Mouse (Mus musculus) brown adipose tissue, adult 24 weeks (tissue): Measurements from ENCODE around the gene Slc25a11. TPM values are rescaled to one million over a fixed set of nuclear protein-coding genes. Genes with fewer than 3 reads are reported as not detected.

Experiments
- H3K27ac ChIP-seq: fragments of 200-500 bp; replicated peaks from 2 replicates; pipeline ENCODE4 v1.5.1; 2012; ENCODE audit warnings: low read depth, mild to moderate bottlenecking, low read length
- H3K4me1 ChIP-seq: fragments of 200-500 bp; 2 replicates; pipeline ENCODE4 v1.6.1; 2012; ENCODE audit warnings: low read length, mixed read lengths; ENCODE audit not compliant: control insufficient read depth, insufficient read depth, insufficient read length
- H3K4me3 ChIP-seq: fragments of 200-500 bp; 2 replicates; pipeline ENCODE4 v1.5.1; 2012; ENCODE audit warnings: low read depth, mild to moderate bottlenecking, low read length, moderate library complexity; ENCODE audit not compliant: insufficient read depth
- polyA plus RNA-seq: library from polyadenylated mRNA; stranded (reverse); fragments of >200 nt; gene quantifications from 2 replicates; pipeline ENCODE4 v1.2.4, GENCODE M21; 2012; ENCODE audit not compliant: missing spikeins, insufficient read depth, insufficient read length

Gene Slc25a11
- polyA plus RNA-seq, 1 experiment = 166 TPM

DNA sequence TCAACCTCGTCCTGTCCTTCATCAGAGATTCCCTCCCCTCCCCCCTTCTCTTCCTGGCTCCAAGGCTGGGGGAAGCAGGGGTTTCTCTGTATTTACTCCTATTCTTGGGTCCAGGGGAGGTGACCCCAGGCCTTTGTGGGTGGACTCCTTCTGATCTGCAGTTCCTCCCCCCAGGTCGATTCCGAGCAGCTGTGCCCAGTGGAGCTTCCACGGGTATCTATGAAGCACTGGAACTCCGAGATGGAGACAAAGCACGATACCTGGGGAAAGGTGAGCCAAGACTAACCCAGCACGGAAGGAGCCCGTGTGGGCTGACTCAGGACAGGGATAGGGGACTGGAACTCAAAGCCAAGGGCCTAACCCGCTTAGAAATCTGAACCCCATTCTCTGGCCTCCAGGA lies 10.7 kb upstream of the Slc25a11 start:
- Histone ChIP-seq H3K27ac (no peak overlapping the region), H3K4me3 (no peak overlapping the region), H3K4me1 (no peaks in the 10 kb centered on the region)

DNA sequence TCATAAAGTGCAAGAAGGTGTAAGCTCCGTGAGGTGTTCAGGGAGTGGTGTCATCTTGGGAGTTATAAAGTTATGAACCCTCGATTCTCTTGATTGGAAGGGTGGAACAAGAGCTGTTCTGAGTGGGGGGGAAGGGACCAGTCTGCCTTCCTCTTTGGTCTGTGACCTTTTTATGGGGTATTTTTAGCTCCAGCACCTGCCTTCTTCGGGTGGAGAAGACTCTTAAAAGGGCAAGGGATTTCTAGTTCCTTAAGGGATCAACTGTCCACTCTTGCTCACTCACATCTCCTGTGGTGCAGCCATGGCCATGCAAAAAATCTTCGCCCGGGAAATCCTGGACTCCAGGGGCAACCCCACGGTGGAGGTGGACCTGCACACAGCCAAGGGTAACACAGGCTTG lies 10.3 kb upstream of the Slc25a11 start:
- H3K27ac ChIP-seq = no peak overlapping the region
- H3K4me3 ChIP-seq = no peak overlapping the region
- H3K4me1 ChIP-seq = no peaks in the 10 kb centered on the region

DNA sequence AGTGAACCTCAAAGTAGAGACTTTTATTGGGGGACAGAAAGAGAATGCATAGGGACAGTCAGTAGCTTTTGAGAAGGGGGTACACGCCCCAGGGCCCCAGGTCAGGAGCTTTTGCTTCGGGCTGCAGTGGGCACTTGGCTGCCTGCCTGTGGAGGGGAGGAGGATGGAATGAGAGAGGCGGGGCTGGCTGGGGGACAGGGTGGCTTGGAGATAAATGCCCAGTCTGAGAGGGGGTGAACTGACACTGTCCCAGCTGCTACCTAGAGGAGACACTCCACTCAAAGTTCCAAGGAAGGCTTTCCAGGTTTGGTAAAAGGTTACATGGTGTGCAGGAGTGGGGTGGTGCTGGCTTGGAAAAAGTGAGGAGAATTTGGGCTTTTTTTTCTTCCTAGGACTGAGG lies 9.7 kb upstream of the Slc25a11 start, which contains the start of gene Eno3:
Gene Eno3, plus strand, starts transcription at position 239 of the 400 bp plus-strand sequence.
- H3K4me3 ChIP-seq = peak within 1 kb of the TSS; percentile 76
- peak within 1 kb of the TSS; percentile 79 for H3K27ac ChIP-seq
- no peaks in the 10 kb centered on the region for H3K4me1 ChIP-seq

DNA sequence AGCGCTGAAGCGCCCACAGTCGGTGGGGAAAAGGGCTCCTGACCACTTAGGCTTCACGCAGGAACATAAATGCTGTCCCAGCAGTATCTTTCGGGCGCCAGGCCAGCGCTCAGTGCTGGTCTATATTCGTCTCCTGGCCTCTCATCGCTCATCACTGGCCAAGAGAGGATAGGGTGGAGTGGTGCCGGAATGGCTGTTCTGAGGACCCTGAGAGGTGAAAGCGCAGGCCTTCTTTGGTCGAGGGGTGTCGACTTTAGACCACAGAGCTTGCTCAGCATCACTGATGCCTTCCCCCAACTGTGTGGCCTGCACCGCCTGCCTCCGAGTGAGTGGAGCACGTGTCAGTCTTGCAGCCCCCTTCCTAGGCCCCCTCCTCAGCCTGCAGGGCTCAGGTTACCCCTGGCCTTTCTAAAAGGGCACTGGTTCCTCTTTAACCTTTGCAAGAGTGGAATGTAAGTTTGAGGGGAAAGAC lies 9.2 kb upstream of the Slc25a11 start:
- Histone ChIP-seq H3K4me3 (peak overlapping the region; percentile 76), H3K4me1 (no peaks in the 10 kb centered on the region), H3K27ac (peak overlapping the region; percentile 79)

DNA sequence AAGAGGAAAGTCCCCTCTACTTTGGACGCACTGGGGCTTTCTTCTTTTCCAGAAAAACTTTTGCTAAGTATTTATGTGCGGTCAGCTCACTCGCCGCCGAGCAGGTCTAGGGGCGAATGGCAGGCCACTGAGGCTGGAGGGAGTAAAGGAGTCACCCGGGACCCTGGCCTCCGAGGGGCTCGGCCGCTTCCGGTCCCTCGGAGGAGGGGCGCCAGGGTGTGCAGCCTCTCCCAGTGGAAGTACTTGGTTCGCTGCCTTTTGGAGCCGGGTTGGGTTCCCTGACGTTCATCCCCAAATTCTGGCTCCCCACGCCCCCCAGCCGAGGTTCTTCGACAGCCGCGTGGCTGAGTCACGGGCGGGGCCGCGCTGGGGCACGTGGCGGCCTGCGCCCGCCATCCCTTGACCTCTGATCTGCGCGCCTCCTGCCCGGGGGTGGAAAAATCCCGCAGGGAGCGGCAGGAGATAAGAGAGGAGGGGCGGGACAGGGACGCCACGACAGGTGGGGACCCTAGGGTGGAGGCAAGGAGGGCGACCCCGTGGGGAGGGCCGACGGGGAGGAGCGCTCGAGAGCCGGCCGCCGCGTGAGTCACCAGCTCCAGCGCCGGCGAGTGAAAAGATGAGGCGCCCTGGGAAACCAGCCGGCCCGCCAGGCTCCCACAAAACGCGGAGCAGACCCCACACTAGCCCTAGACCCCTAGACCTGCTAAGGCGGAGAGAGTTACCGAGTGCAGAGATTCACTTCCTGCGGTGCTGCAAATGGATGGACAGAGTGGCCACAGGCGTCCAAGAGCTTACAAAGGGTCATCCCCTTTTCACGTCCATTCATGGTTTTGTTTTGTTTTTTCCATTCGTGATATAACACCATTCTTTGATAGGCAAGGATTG lies 8.5 kb upstream of the Slc25a11 start:
- Histone ChIP-seq H3K4me3 (peak overlapping the region; percentile 76), H3K27ac (peak overlapping the region; percentile 79), H3K4me1 (no peaks in the 10 kb centered on the region)

DNA sequence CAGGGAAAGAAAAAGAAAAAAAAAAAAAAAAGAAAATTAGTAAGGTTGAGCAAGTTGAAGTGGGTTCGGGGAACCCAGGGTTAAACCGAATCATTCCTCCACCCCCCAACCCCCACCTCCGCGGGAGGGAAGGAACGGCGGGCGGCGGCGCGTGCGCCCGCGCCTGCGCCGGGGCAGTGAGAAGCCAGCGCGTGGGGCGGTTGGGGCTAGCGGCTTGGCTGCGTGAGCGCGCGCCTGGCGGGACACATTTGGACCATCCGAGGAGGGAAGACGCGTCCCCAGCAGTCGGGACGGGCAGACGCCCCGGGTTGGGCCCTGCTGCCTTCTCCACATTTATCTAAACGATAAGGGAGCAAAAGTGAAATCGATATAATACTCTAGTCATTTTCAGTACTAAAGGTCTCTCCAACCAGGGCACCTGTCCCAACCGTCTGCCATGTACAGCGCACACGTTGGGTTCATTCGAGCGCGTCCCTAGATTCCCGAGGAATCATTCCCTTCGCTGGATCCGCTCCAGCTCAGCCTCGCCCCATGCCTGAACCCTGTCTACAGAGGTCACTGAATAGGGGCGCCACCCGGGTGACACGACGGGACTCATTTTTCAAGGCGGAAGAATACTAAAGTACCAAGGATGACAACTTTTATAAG lies 7.8 kb upstream of the Slc25a11 start:
- Histone ChIP-seq H3K4me3 (peak overlapping the region; percentile 76), H3K27ac (peak overlapping the region; percentile 79)

DNA sequence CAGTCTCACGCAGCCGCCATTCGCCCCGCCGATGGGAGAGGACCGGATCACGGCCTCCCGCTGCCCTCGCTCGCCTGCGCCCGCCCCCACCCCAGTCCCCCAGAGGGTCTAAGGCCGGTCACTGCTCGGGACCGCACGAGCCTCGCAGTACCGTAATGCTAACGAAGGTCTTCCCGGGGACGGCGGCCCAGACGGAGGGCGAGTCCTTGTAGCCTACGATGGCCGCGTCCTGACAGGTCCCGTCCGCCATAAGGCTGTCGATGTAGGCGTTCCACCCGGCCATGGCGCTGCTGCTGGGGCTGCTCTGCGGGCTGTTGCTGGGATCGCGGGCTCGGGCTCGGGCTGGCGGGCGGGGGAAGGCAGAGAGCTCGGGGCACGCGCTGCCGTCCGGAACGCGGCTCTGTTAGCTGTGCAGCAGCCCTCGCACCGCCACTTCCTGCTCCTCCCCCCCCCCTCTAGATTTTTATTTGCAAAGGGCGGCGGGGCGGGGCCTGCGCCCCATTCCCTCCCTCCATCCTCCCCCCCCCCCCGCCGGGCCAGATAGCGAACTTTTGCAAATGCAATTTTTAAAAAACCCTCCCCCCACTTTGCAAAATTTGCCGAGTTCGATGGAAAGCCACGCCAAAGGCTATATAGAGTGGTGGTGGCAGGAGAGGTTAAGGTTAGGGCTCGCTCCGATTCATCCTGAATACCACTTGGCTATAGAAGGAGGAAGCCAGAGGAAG lies 7.1 kb upstream of the Slc25a11 start, which contains the start of gene Pfn1:
Gene Pfn1, minus strand, starts transcription at position 447 of the 725 bp plus-strand sequence.
- Histone ChIP-seq H3K27ac (peak within 1 kb of the TSS; percentile 93), H3K4me3 (peak within 1 kb of the TSS; percentile 91), H3K4me1 (no peaks in the 10 kb centered on the region)

More for the DNA sequence above, 7.8 kb upstream of the Slc25a11 start:
- H3K4me1 ChIP-seq = no peaks in the 10 kb centered on the region

DNA sequence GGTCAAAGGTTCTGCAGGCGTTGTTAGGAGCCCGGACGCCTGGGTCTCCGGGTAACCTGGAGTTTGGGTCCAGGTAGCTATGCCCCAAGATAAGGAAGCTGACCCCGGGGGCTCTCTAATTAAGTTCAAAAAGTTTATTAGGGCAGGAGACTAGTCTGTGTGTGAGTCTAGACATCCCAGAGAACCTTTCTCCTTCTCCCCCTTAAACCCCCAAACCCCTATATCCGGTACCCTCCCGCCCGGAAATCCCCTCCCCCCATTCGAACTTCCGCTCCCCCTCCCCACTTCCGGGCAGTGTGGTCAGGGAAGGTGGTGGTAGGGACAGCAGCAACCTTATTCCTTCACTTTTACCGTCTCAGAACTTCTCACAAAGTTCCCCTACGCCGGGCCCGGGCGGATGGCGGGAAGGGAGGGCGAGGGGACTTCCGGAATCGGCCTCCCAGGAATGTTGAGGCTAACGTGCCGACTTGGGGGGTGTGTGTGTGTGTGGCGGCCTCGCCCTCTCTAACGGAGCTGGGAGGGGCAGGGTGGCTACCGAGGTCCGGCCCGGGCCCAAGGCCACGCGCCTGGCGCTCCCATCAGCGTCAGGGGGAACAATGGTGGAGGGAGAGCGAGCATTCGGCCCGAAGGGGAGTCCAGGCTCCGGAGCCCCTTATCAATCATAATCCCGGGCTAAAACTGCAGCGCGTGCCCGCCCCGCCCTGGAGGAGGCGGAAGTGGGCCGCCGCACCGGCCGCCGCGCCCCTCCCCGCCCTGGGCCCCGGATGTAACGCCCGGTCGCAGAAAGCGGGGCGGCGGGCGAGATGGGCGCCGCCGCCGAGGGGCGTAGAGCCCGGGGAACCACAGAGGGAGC lies 6.3 kb upstream of the Slc25a11 start:
- no peaks in the 10 kb centered on the region for H3K4me1 ChIP-seq
- H3K4me3 ChIP-seq = peak overlapping the region; percentile 91
- H3K27ac ChIP-seq = peak overlapping the region; percentile 93

DNA sequence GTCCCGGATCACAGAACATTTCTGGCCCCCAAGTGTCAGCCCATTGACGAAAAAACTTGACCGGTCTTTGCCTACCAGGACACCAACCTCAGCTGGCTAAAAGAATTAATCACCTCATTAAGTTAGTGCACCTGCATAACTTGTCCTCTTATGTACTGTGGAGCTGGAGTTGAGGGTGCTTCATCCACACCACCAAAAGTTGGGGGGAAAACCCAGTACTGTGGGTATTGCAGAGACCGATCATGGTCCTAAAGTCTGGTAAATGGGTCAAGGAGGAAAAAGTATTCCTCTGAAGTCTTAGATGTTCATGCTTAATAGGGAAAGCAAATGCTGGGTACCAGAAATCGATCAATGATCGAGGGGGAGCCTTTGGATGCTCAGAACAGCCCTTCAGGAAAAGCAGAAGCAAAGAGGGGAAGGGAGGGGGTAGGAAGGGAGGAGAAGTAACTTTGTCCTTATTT lies 5.6 kb upstream of the Slc25a11 start:
- H3K27ac ChIP-seq = peak overlapping the region; percentile 65
- peak overlapping the region; percentile 91 for H3K4me3 ChIP-seq
- H3K4me1 ChIP-seq = no peaks in the 10 kb centered on the region

DNA sequence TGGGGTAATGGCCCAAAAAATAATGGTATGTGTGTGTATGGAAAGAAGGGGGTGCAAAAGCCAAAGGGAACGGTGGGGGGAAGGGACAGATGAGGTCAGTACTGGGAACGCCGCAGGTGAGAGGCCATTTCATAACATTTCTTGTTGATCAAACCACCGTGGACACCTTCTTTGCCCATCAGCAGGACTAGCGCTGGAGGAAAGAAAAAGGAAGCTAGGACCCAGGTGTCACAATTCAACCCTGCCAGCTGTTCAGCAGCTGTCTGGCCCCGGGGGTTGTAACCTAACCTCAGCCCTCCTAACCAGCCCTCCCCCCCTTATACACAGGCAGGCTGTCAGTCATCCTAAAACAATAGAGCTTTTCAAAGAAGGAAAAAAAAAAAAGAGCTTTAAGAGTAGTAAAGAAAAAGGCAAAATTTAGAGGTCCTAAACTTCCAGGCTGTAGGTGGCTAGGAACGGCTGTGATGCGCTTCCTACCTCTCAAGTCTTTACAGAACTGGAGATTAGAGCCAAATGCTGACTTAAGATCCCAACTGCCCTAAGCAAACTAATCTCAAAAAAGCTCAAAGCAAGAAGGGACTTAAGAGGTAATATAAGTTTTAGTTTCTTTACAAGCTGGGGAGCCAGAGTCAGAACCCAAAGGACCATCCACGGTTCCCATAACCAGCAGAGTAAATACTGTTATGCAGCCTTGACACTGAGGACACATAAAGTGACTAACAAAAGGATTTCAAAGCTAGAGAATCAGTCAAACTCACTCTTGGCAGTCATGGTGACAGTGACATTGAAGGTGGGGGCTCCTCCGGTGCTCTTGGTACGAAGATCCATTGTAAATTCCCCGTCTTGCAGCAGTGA lies 5.0 kb upstream of the Slc25a11 start:
- H3K27ac ChIP-seq = peak overlapping the region; percentile 65; the same call in 1 of the 2 replicates
- H3K4me1 ChIP-seq = no peaks in the 10 kb centered on the region
- H3K4me3 ChIP-seq = peak overlapping the region; percentile 91

DNA sequence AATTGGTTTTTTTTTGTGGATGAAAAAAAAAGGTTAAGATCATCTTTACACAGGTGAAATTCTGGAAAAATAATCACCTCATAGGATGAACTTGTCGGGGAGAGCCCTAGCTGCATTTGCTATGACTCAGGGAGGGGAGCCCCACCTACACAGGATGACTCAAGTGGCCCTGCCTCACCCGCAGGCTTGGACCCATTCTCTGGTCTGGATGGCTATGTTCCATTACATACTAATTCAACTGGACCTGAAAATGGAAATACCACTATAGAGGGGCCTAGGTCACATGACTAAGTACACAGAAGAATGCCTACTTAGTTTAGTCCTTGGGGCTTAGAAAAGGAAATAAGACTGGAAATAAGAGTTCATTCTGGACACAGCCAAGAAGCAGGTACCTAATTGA lies 4.1 kb upstream of the Slc25a11 start:
- H3K4me1 ChIP-seq = no peaks in the 10 kb centered on the region
- H3K4me3 ChIP-seq = no peak overlapping the region
- no peak overlapping the region for H3K27ac ChIP-seq

DNA sequence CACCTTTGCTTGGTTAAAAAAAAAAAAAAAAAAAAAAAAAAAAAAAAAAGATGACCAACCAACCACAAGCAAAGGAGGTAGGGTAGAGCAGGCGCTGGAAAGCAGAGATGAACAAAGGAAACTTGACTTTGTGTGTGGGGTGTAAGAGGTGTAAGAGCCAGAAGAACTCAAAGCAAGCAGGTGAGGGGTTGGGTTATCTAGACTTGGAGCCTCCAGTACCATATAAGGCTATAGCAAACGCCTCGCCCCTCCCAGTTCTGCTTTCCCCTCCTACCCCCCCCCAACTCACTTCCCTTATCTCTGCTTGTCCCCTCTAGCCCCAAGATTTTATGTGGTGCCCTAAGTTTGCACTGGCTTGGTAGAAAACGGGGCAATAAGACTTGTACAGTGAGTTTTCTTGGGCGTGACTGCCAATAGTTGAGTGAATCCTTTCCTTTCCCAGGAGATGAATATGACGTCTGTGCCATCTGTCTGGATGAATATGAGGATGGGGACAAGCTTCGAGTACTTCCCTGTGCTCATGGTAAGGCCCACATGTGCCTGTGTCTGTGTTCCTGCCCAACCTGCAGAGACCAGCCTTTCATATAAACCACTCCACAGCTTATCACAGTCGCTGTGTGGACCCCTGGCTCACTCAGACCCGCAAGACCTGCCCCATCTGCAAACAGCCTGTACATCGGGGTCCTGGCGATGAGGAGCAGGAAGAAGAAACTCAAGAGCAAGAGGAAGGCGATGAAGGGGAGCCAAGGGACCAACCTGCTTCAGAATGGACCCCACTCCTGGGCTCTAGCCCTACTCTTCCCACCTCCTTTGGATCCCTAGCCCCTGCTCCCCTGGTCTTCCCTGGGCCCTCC lies 3.3 kb upstream of the Slc25a11 start:
- Histone ChIP-seq H3K4me1 (peaks cover 8% of the 10 kb centered on the region), H3K4me3 (peak overlapping the region; percentile 10; the same call in 1 of the 2 replicates), H3K27ac (peak overlapping the region; percentile 21)
